Mouse (Mus musculus) lung, postnatal 4 days (tissue): Measurements from ENCODE around the gene Vwce.

Source experiments
- DNase-seq, 2 experiments: peaks; one replicate each; pipeline ENCODE4 v3.0.0; 2021

Vwce gene

GRCm38 (mm10) chr19:10634106-10634871 is at the start of gene Vwce:
TSS of gene Vwce (plus strand) at chr19:10634213.
- DNase-seq = peak; percentile 46 to 48

- no peak for DNase-seq
Measured at GRCm38 (mm10) chr19:10585112-10585511, 48.9 kb upstream of the Vwce start.

- DNase-seq = no peak
Measured at GRCm38 (mm10) chr19:10587231-10587630, 46.8 kb upstream of the Vwce start.

- DNase-seq = no peak
Measured at GRCm38 (mm10) chr19:10589127-10589857, 44.7 kb upstream of the Vwce start.

- no peak for DNase-seq
Measured at GRCm38 (mm10) chr19:10590301-10590700, 43.7 kb upstream of the Vwce start.

GRCm38 (mm10) chr19:10591659-10592377 is 42.2 kb upstream of the Vwce start:
- no peak for DNase-seq

- peak in 1 of 2 experiments; percentile 16 for DNase-seq
Measured at GRCm38 (mm10) chr19:10598188-10598587, 35.8 kb upstream of the Vwce start.

- DNase-seq = no peak
Measured at GRCm38 (mm10) chr19:10599648-10600047, 34.4 kb upstream of the Vwce start.

GRCm38 (mm10) chr19:10602247-10602769 is 31.7 kb upstream of the Vwce start:
- no peak for DNase-seq

- peak; percentile 91 to 92 for DNase-seq
Measured at GRCm38 (mm10) chr19:10602787-10603186, 31.2 kb upstream of the Vwce start.

- no peak for DNase-seq
Measured at GRCm38 (mm10) chr19:10603660-10604523, 30.1 kb upstream of the Vwce start.

- no peak for DNase-seq
Measured at GRCm38 (mm10) chr19:10604534-10604933, 29.5 kb upstream of the Vwce start.

- DNase-seq = peak; percentile 99
Measured at GRCm38 (mm10) chr19:10605293-10605900, 28.6 kb upstream of the Vwce start, which contains the start of the genes Ddb1 and Tkfc. TSS of gene Ddb1 (plus strand) at chr19:10605327. TSS of gene Tkfc (minus strand) at chr19:10605654.

GRCm38 (mm10) chr19:10605901-10606622 is 28.0 kb upstream of the Vwce start:
- peak in 1 of 2 experiments; percentile 45 for DNase-seq

- DNase-seq = no peak
Measured at GRCm38 (mm10) chr19:10608573-10609240, 25.3 kb upstream of the Vwce start.

GRCm38 (mm10) chr19:10634872-10635318 is 882 bp downstream of the Vwce start:
- peak; percentile 41 to 60 for DNase-seq

GRCm38 (mm10) chr19:10637840-10638239 is 3.8 kb downstream of the Vwce start:
- DNase-seq = no peak

GRCm38 (mm10) chr19:10640080-10640479 is 6.1 kb downstream of the Vwce start:
- no peak for DNase-seq

GRCm38 (mm10) chr19:10640589-10641378 is 6.8 kb downstream of the Vwce start:
- DNase-seq = no peak
